Mouse (Mus musculus) forebrain, embryonic 14.5 days (tissue): ENCODE results near the gene Gm8068. TPM values are rescaled to one million over a fixed set of nuclear protein-coding genes. Genes with fewer than 3 reads are reported as not detected.
"Not testable (repeated sequence)": the region's sequence is repeated elsewhere in the genome, so short reads cannot be mapped to it uniquely, and the experiment has no call there.

Source experiments
- ATAC-seq: fragments of 200-750 bp; cut with Nextera tagmentation; 2 replicates; pipeline ENCODE4 v1.8.0; 2017; ENCODE audit warnings: mild to moderate bottlenecking, moderate library complexity
- DNase-seq: peaks from one replicate; pipeline ENCODE4 v3.0.0-alpha.2; 2015; ENCODE audit warnings: low spot score
- H3K27ac ChIP-seq: fragments of 300-500 bp; sonication (generic); 2 replicates; pipeline ENCODE4 v1.5.1; 2014; ENCODE audit warnings: low read depth, mild to moderate bottlenecking, control low read depth, low read length, moderate library complexity
- H3K27me3 ChIP-seq: fragments of 300-500 bp; sonication (generic); replicated peaks from 2 replicates; pipeline ENCODE4 v1.6.1; 2014; ENCODE audit warnings: low read length, control low read depth, mixed read lengths; ENCODE audit not compliant: control insufficient read depth, insufficient read depth
- H3K36me3 ChIP-seq: fragments of 300-500 bp; sonication (generic); 2 replicates; pipeline ENCODE4 v1.6.1; 2014; ENCODE audit warnings: low read length, control low read depth; ENCODE audit not compliant: control insufficient read depth, insufficient read depth
- H3K4me1 ChIP-seq: fragments of 300-500 bp; sonication (generic); 2 replicates; pipeline ENCODE4 v1.6.1; 2014; ENCODE audit warnings: antibody characterized with exemption, low read length, control low read depth; ENCODE audit not compliant: control insufficient read depth, insufficient read depth
- H3K4me2 ChIP-seq: fragments of 300-500 bp; sonication (generic); 2 replicates; pipeline ENCODE4 v1.6.1; 2014; ENCODE audit warnings: mild to moderate bottlenecking, control low read depth, low read length
- H3K4me3 ChIP-seq: fragments of 300-500 bp; sonication (generic); 2 replicates; pipeline ENCODE4 v1.5.1; 2014; ENCODE audit warnings: low read depth, low read length, control low read depth
- H3K9ac ChIP-seq: fragments of 300-500 bp; sonication (generic); 2 replicates; pipeline ENCODE4 v1.6.1; 2014; ENCODE audit warnings: mild to moderate bottlenecking, low read length, control low read depth, moderate library complexity
- H3K9me3 ChIP-seq: fragments of 300-500 bp; sonication (generic); replicated peaks from 2 replicates; pipeline ENCODE4 v1.6.1; 2016; ENCODE audit warnings: low read length, control low read depth, mixed read lengths; ENCODE audit not compliant: control insufficient read depth
- WGBS: fragments of 180-500 bp; shearing (Covaris S2); extraction: QIAGEN DNeasy Blood & Tissue Kit; methylation state at CpG from one replicate; pipeline ENCODE4 v1.1.7; 2014; 5-methylcytosine and 5-hydroxymethylcytosine counted together
- polyA plus RNA-seq: library from polyadenylated mRNA; unstranded; fragments of >200 nt; fragmentation: Nextera tagmentation; extraction: Ambion mirVana; gene quantifications from 2 replicates; pipeline ENCODE4 v1.2.1, GENCODE M21; 2014

Gm8068 gene
- polyA plus RNA-seq: not detected in 2 replicates

DNA sequence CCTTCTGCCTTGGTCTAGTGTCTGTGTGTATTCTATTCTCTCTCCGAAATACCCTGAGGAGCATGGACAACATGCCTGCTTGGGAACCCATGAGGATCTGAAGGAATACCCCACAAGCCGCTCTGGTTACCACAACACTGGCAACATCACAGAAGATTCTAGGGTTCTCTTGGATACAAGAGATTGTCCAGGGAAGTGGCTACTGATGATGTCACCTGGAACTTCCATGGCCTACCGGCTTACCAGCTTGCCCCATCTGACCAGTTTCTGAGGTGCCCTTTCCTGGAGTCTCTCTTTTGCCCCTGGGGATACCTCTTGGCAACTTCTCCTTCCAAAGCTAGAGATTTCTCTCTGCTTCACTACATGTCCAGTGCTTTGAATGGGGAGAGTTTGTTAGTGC, at the start of gene Gm8068:
Gm8068 (minus strand) TSS at position 101 of the 400 bp plus-strand sequence.
- not testable (repeated sequence) for H3K4me1 ChIP-seq, H3K4me3 ChIP-seq, H3K27me3 ChIP-seq, DNase-seq, ATAC-seq, H3K9ac ChIP-seq, H3K4me2 ChIP-seq, H3K27ac ChIP-seq, H3K9me3 ChIP-seq, H3K36me3 ChIP-seq
- no CpG with 5 or more reads among the region's 3 CpGs for WGBS

DNA sequence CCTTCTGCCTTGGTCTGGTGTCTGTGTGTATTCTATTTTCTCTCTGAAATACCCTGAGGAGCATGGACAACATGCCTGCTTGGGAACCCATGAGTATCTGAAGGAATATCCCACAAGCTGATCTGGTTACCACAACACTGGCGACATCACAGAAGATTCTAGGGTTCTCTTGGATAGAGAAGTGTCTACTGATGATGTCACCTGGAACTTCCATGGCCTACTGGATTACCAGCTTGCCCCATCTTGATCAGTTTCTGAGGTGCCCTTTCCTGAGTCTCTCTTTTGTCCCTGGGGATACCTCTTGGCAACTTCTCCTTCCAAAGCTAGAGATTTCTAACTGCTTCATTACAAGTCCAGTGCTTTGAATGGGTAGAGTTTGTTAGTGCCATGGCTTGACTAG, 48.8 kb upstream of the Gm8068 start, which contains the start of gene Gm7929:
Gm7929 (minus strand) TSS at position 101 of the 400 bp plus-strand sequence.
- H3K9me3 ChIP-seq, H3K36me3 ChIP-seq, H3K27ac ChIP-seq, DNase-seq, H3K4me1 ChIP-seq, H3K9ac ChIP-seq, H3K27me3 ChIP-seq, H3K4me2 ChIP-seq, ATAC-seq, H3K4me3 ChIP-seq: not testable (repeated sequence)
- WGBS: 100% methylated on average over 1 of the region's 1 CpGs

DNA sequence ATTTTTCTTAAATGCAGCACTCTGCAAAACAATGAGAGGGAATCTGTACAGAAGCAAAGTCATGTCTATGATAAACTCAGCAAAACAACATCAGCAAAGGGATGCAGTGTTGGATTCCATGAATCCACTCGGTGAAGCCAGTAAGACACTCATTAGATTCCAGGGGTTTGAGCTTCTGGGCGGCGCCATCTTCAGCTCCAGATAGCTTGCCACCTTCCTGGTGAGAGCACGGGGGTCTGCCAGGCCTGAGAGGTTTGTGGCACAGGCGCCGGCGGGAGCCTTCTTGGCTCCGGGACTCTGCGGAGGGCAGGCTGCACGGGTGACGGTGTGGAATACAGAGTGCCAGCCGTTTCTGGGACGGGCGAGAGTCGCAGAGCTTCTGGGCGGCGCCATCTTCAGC, 21.8 kb upstream of the Gm8068 start:
- H3K27me3 ChIP-seq, H3K9ac ChIP-seq, H3K27ac ChIP-seq, H3K4me3 ChIP-seq, ATAC-seq, H3K4me2 ChIP-seq, H3K4me1 ChIP-seq, H3K36me3 ChIP-seq, H3K9me3 ChIP-seq, DNase-seq: not testable (repeated sequence)
- 82% methylated on average over 13 of the region's 17 CpGs for WGBS

DNA sequence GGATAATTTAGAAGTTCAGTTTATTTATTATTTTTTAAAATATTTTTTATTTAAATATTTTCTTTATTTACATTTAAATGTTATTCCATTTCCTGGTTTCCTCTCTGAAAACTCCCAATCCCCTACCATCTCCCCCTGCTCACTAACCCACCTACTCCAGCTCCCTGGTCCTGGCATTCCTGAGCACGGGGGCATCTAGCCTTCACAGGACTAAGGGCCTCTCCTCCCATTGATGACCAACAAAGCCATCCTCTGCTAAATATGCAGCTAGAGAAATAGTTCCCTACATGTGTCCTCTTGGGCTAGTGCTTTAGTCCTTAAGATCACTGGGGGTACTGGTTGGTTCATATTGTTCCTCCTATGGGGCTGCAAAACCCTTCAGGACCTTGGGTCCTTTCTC, 15.5 kb upstream of the Gm8068 start:
- H3K27ac ChIP-seq, H3K36me3 ChIP-seq, ATAC-seq, H3K9me3 ChIP-seq, H3K4me2 ChIP-seq, H3K4me1 ChIP-seq, DNase-seq, H3K27me3 ChIP-seq, H3K4me3 ChIP-seq, H3K9ac ChIP-seq: not testable (repeated sequence)
- WGBS: 80% methylated on average over 1 of the region's 1 CpGs

DNA sequence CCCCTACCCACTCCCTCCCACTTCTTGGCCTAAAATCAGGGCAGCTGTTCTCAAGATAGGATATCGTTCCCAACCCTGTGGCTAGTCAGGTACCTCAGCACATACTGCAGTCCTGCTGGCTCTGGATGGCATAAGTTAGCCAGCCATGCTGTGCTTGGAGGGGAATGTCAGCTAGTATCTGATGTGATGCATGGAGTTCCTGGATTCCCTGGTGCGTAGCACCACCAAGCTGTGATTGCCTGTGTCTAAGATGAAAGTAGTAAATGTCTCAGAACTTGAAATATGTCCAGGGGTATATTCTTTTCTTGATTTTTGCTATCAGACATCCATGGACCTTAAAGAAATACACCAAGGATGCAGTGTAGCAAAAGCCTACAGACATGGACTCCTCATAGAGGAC, 53.5 kb downstream of the Gm8068 start:
- not testable (repeated sequence) for H3K4me1 ChIP-seq, H3K9ac ChIP-seq, H3K27ac ChIP-seq, ATAC-seq, H3K36me3 ChIP-seq, H3K4me3 ChIP-seq, DNase-seq, H3K9me3 ChIP-seq, H3K27me3 ChIP-seq, H3K4me2 ChIP-seq
- 90% methylated on average over 2 of the region's 2 CpGs for WGBS

Other genes starting within 250 kb of the Gm8068 start
- gene Gm7954, start 248.4 kb downstream of the Gm8068 start, polyA plus RNA-seq: not detected in 2 replicates
- not detected in 2 replicates for gene Gm3486, start 212.4 kb downstream of the Gm8068 start, polyA plus RNA-seq
- not detected in 2 replicates for gene Gm7970, start 146.3 kb downstream of the Gm8068 start, polyA plus RNA-seq
- not detected in 2 replicates for gene 1700049E17Rik2, start 128.7 kb downstream of the Gm8068 start, polyA plus RNA-seq
- not detected in 2 replicates for gene Gm3072, start 77.3 kb downstream of the Gm8068 start, polyA plus RNA-seq
- not detected in 2 replicates for gene Gm3676, start 55.4 kb downstream of the Gm8068 start, polyA plus RNA-seq
- not detected in 2 replicates for gene Gm7929, start 48.7 kb upstream of the Gm8068 start, polyA plus RNA-seq
- not detected in 2 replicates for gene Gm47189, start 70.6 kb upstream of the Gm8068 start, polyA plus RNA-seq
- not detected in 2 replicates for gene Gm7980, start 205.4 kb upstream of the Gm8068 start, polyA plus RNA-seq
- gene 1700049E17Rik1, start 223.1 kb upstream of the Gm8068 start, polyA plus RNA-seq: not detected in 2 replicates
- gene 1700024B05Rik, start 242.1 kb upstream of the Gm8068 start, polyA plus RNA-seq: not detected in 2 replicates